Mouse (Mus musculus): ENCODE results near the gene Ddx21.
"Not testable (repeated sequence)": the region's sequence is repeated elsewhere in the genome, so short reads cannot be mapped to it uniquely, and the experiment has no call there.

Gene Ddx21

GRCm38 (mm10) chr10:62602177-62603040, at the start of gene Ddx21:
Gene Ddx21 (minus strand): TSS chr10:62602281.
- DNase-seq, result peak; percentile 89

GRCm38 (mm10) chr10:62650881-62651810, 49.1 kb upstream of the Ddx21 start, which contains the start of gene Ddx50:
Gene Ddx50 (minus strand): TSS chr10:62651218.
- DNase-seq, result peak; percentile 100

GRCm38 (mm10) chr10:62650358-62650782, 48.3 kb upstream of the Ddx21 start:
- DNase-seq, result no peak

GRCm38 (mm10) chr10:62604161-62604560, 2.1 kb upstream of the Ddx21 start:
- DNase-seq, result no peak

GRCm38 (mm10) chr10:62603233-62604030, 1.4 kb upstream of the Ddx21 start:
- no peak for DNase-seq

GRCm38 (mm10) chr10:62601833-62602176, 276 bp downstream of the Ddx21 start:
- DNase-seq, result no peak

GRCm38 (mm10) chr10:62601053-62601791, 859 bp downstream of the Ddx21 start:
- no peak for DNase-seq

GRCm38 (mm10) chr10:62600056-62600455, 2.0 kb downstream of the Ddx21 start:
- DNase-seq, result no peak

GRCm38 (mm10) chr10:62599311-62599710, 2.8 kb downstream of the Ddx21 start:
- not testable (repeated sequence) for DNase-seq

- DNase-seq, result no peak
Observed at GRCm38 (mm10) chr10:62592496-62592895, 9.6 kb downstream of the Ddx21 start.

- peak; percentile 92 for DNase-seq
Observed at GRCm38 (mm10) chr10:62590200-62590599, 11.9 kb downstream of the Ddx21 start.

- no peak for DNase-seq
Observed at GRCm38 (mm10) chr10:62588616-62589015, 13.5 kb downstream of the Ddx21 start.

- DNase-seq, result no peak
Observed at GRCm38 (mm10) chr10:62583245-62583644, 18.8 kb downstream of the Ddx21 start.

- no peak for DNase-seq
Observed at GRCm38 (mm10) chr10:62582701-62583100, 19.4 kb downstream of the Ddx21 start.

- DNase-seq, result no peak
Observed at GRCm38 (mm10) chr10:62582263-62582662, 19.8 kb downstream of the Ddx21 start.

GRCm38 (mm10) chr10:62579129-62579528, 23.0 kb downstream of the Ddx21 start:
- not testable (repeated sequence) for DNase-seq

GRCm38 (mm10) chr10:62578338-62579100, 23.6 kb downstream of the Ddx21 start, which contains the start of gene Kif1bp:
Gene Kif1bp (minus strand): TSS chr10:62578457.
- peak; percentile 98 for DNase-seq

- peak; percentile 23 for DNase-seq
Observed at GRCm38 (mm10) chr10:62577673-62578337, 24.3 kb downstream of the Ddx21 start.

- DNase-seq, result no peak
Observed at GRCm38 (mm10) chr10:62575001-62575400, 27.1 kb downstream of the Ddx21 start.

- DNase-seq, result no peak
Observed at GRCm38 (mm10) chr10:62570126-62570871, 31.8 kb downstream of the Ddx21 start.
